Mouse (Mus musculus): ENCODE measurements around the gene 9330182L06Rik. TPM values are rescaled to one million over a fixed set of nuclear protein-coding genes. Genes with fewer than 3 reads are reported as not detected.

Gene 9330182L06Rik
- polyA plus RNA-seq, 1 experiment from 2014 or later: 12.4 TPM

- H3K4me1 ChIP-seq (replicated peaks; ENCODE audit: control insufficient read depth, insufficient read depth, low read length): no peaks in the 10 kb centered on the region
- WGBS: 86% methylated on average over 5 of the region's 5 CpGs
- no peak overlapping the region for H3K4me2 ChIP-seq (replicated peaks; ENCODE audit: low read depth, low read length)
- DNase-seq (ENCODE audit: low spot score): no peak
- no peak overlapping the region for H3K27ac ChIP-seq (ENCODE audit: low read depth, low read length)
- no peak overlapping the region for H3K9ac ChIP-seq (ENCODE audit: low read depth, low read length)
- H3K36me3 ChIP-seq (ENCODE audit: control insufficient read depth, insufficient read depth, low read length): no peaks in the 10 kb centered on the region
- no peak overlapping the region for H3K4me3 ChIP-seq (ENCODE audit: low read depth, low read length)
- no peaks in the 10 kb centered on the region for H3K27me3 ChIP-seq (ENCODE audit: control insufficient read depth, insufficient read depth, low read length)
- no peaks in the 10 kb centered on the region for H3K9me3 ChIP-seq (ENCODE audit: control insufficient read depth, low read length)
- ATAC-seq (ENCODE audit: low FRiP score): no peak
Measured at GRCm38 (mm10) chr5:9352163-9352562, 86.2 kb downstream of the 9330182L06Rik start.

DNA sequence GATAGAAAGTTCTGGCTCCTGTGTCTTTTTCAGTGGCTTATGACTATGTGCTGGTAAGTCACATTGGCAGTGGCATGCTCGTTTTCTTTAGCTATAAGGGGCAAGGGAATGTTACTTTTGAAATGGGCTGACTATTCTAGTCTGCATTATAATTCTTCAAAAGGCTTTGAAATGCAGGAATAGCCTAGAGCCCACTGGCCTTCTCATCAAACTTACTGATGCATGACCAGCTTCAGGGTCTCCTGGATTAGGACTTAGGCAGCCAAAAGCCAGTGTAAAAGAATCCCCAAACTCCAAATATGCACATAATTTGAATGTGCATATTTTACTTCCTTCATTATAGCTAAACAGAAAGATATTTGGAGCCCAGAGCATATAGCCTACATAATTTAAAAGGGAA, 86.7 kb downstream of the 9330182L06Rik start:
- no peaks in the 10 kb centered on the region for H3K27me3 ChIP-seq (ENCODE audit: control insufficient read depth, insufficient read depth, low read length)
- no peaks in the 10 kb centered on the region for H3K4me1 ChIP-seq (replicated peaks; ENCODE audit: control insufficient read depth, insufficient read depth, low read length)
- WGBS: 48% methylated on average over 1 of the region's 1 CpGs
- H3K4me3 ChIP-seq (ENCODE audit: low read depth, low read length): no peak overlapping the region
- ATAC-seq (ENCODE audit: low FRiP score): no peak
- H3K36me3 ChIP-seq (ENCODE audit: control insufficient read depth, insufficient read depth, low read length): no peaks in the 10 kb centered on the region
- no peak overlapping the region for H3K9ac ChIP-seq (ENCODE audit: low read depth, low read length)
- H3K9me3 ChIP-seq (ENCODE audit: control insufficient read depth, low read length): no peaks in the 10 kb centered on the region
- no peak for DNase-seq (ENCODE audit: low spot score)
- no peak overlapping the region for H3K4me2 ChIP-seq (replicated peaks; ENCODE audit: low read depth, low read length)
- no peak overlapping the region for H3K27ac ChIP-seq (ENCODE audit: low read depth, low read length)

DNA sequence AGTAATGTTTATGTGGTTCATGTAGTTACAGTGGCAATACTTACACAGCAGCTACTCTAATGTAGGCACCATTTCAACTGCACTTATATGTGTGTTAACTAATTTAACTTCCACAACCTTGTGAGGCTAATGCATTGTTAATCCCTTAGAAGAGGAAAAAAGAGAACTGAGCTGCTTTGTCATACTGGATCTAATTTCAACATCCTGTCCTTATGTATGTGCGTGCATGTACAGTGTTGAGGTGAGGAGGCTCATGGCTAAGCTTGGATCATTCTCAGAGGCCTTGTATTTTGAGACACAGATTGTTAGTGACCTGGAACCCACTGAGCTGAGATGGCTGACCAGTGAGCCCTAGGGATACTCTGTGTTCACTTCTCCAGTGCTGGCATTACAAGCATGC, 88.3 kb downstream of the 9330182L06Rik start:
- no peak overlapping the region for H3K4me2 ChIP-seq (replicated peaks; ENCODE audit: low read depth, low read length)
- H3K27ac ChIP-seq (ENCODE audit: low read depth, low read length): no peak overlapping the region
- WGBS: 90% methylated on average over 1 of the region's 1 CpGs
- H3K27me3 ChIP-seq (ENCODE audit: control insufficient read depth, insufficient read depth, low read length): no peaks in the 10 kb centered on the region
- H3K9ac ChIP-seq (ENCODE audit: low read depth, low read length): no peak overlapping the region
- no peaks in the 10 kb centered on the region for H3K4me1 ChIP-seq (replicated peaks; ENCODE audit: control insufficient read depth, insufficient read depth, low read length)
- H3K4me3 ChIP-seq (ENCODE audit: low read depth, low read length): no peak overlapping the region
- no peak for ATAC-seq (ENCODE audit: low FRiP score)
- DNase-seq (ENCODE audit: low spot score): no peak
- no peaks in the 10 kb centered on the region for H3K9me3 ChIP-seq (ENCODE audit: control insufficient read depth, low read length)
- no peaks in the 10 kb centered on the region for H3K36me3 ChIP-seq (ENCODE audit: control insufficient read depth, insufficient read depth, low read length)

- H3K4me1 ChIP-seq (replicated peaks; ENCODE audit: control insufficient read depth, insufficient read depth, low read length): no peaks in the 10 kb centered on the region
- no peaks in the 10 kb centered on the region for H3K36me3 ChIP-seq (ENCODE audit: control insufficient read depth, insufficient read depth, low read length)
Measured at GRCm38 (mm10) chr5:9358076-9358475, 92.2 kb downstream of the 9330182L06Rik start.

GRCm38 (mm10) chr5:9361982-9362661, 96.2 kb downstream of the 9330182L06Rik start:
- Histone ChIP-seq H3K4me1 (replicated peaks; ENCODE audit: control insufficient read depth, insufficient read depth, low read length) (no peaks in the 10 kb centered on the region), H3K9me3 (ENCODE audit: control insufficient read depth, low read length) (no peaks in the 10 kb centered on the region), H3K4me3 (ENCODE audit: low read depth, low read length) (no peak overlapping the region), H3K27me3 (ENCODE audit: control insufficient read depth, insufficient read depth, low read length) (no peaks in the 10 kb centered on the region), H3K36me3 (ENCODE audit: control insufficient read depth, insufficient read depth, low read length) (no peaks in the 10 kb centered on the region), H3K9ac (ENCODE audit: low read depth, low read length) (no peak overlapping the region), H3K4me2 (replicated peaks; ENCODE audit: low read depth, low read length) (no peak overlapping the region), H3K27ac (ENCODE audit: low read depth, low read length) (no peak overlapping the region)
- ATAC-seq (ENCODE audit: low FRiP score) (no peak), DNase-seq (ENCODE audit: low spot score) (no peak)
- WGBS: 86% methylated on average over 7 of the region's 7 CpGs

More at GRCm38 (mm10) chr5:9358076-9358475, 92.2 kb downstream of the 9330182L06Rik start:
- Histone ChIP-seq H3K9me3 (ENCODE audit: control insufficient read depth, low read length) (no peaks in the 10 kb centered on the region), H3K4me3 (ENCODE audit: low read depth, low read length) (no peak overlapping the region), H3K27me3 (ENCODE audit: control insufficient read depth, insufficient read depth, low read length) (no peaks in the 10 kb centered on the region), H3K27ac (ENCODE audit: low read depth, low read length) (peak overlapping the region; percentile 71), H3K4me2 (replicated peaks; ENCODE audit: low read depth, low read length) (no peak overlapping the region), H3K9ac (ENCODE audit: low read depth, low read length) (no peak overlapping the region)
- WGBS: 54% methylated on average over 2 of the region's 2 CpGs
- ATAC-seq (ENCODE audit: low FRiP score) (peak; percentile 74), DNase-seq (ENCODE audit: low spot score) (peak; percentile 7)

GRCm38 (mm10) chr5:9364937-9365336, 99.0 kb downstream of the 9330182L06Rik start:
- Histone ChIP-seq H3K4me1 (replicated peaks; ENCODE audit: control insufficient read depth, insufficient read depth, low read length) (no peaks in the 10 kb centered on the region), H3K9ac (ENCODE audit: low read depth, low read length) (no peak overlapping the region), H3K36me3 (ENCODE audit: control insufficient read depth, insufficient read depth, low read length) (no peaks in the 10 kb centered on the region), H3K4me3 (ENCODE audit: low read depth, low read length) (no peak overlapping the region), H3K4me2 (replicated peaks; ENCODE audit: low read depth, low read length) (no peak overlapping the region), H3K27me3 (ENCODE audit: control insufficient read depth, insufficient read depth, low read length) (no peaks in the 10 kb centered on the region), H3K9me3 (ENCODE audit: control insufficient read depth, low read length) (no peaks in the 10 kb centered on the region), H3K27ac (ENCODE audit: low read depth, low read length) (no peak overlapping the region)
- no peak for DNase-seq (ENCODE audit: low spot score)
- no peak for ATAC-seq (ENCODE audit: low FRiP score)
- 75% methylated on average over 1 of the region's 1 CpGs for WGBS

DNA sequence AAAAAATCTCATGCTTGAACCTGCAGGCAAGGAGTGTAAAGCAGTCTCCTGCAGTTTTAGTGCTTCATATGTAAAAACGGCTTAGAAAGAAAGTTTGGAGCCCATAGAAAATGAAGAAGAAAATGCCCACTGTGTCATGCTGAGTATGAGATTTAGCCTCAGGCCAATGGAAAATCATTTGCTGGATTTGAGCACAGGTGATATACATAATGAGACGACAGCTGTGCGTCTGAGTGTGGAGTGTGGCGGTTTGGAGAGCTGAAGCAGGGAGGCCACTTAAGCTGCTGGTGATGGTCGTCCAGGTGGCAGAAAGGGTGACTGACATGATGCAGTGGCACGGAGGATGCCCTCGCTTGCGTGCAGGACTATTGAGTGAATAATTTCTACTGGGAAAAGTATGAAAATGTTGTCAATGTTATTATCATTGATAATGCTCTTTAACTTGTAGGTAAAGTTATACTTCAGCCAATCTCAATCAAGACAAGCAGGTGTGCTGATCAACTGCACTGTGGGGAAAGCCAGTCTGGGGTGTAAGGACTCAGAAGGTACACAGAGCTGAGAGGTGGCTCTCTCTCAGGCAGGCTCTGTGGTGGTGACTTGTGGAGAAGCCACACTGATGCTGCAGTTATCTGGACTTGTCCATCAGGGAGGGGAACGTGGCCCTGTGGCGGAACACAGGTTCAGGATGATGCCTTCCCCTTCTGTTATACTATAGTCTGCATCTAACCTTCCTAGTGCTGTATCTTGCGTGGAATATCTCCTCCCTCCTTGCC, 102.2 kb downstream of the 9330182L06Rik start:
- no peaks in the 10 kb centered on the region for H3K36me3 ChIP-seq (ENCODE audit: control insufficient read depth, insufficient read depth, low read length)
- ATAC-seq (ENCODE audit: low FRiP score): no peak
- no peaks in the 10 kb centered on the region for H3K9me3 ChIP-seq (ENCODE audit: control insufficient read depth, low read length)
- H3K9ac ChIP-seq (ENCODE audit: low read depth, low read length): no peak overlapping the region
- no peaks in the 10 kb centered on the region for H3K4me1 ChIP-seq (replicated peaks; ENCODE audit: control insufficient read depth, insufficient read depth, low read length)
- H3K27ac ChIP-seq (ENCODE audit: low read depth, low read length): no peak overlapping the region
- 75% methylated on average over 11 of the region's 11 CpGs for WGBS
- H3K27me3 ChIP-seq (ENCODE audit: control insufficient read depth, insufficient read depth, low read length): no peaks in the 10 kb centered on the region
- H3K4me2 ChIP-seq (replicated peaks; ENCODE audit: low read depth, low read length): no peak overlapping the region
- no peak overlapping the region for H3K4me3 ChIP-seq (ENCODE audit: low read depth, low read length)
- DNase-seq (ENCODE audit: low spot score): no peak

DNA sequence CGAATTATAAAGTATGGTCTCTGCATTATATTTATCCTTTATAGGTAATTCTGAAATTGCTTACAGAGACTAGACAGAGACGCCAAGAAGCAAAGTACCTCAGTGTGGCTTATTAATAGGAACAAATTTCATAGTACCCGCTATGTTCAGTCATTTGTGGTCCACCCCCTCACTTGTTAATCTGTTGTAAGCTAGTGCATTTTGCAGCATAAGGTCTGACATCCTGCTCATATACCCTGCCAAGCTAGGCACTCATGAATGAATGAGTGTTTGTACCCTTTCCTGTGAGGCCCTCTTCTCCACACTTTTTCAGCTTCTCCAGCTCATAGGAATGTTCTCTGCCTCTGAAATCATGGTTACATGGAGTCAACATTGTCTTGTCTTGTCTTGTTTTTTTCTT, 105.2 kb downstream of the 9330182L06Rik start:
- H3K4me2 ChIP-seq (replicated peaks; ENCODE audit: low read depth, low read length): no peak overlapping the region
- no peaks in the 10 kb centered on the region for H3K36me3 ChIP-seq (ENCODE audit: control insufficient read depth, insufficient read depth, low read length)
- H3K4me1 ChIP-seq (replicated peaks; ENCODE audit: control insufficient read depth, insufficient read depth, low read length): no peaks in the 10 kb centered on the region
- DNase-seq (ENCODE audit: low spot score): no peak
- no peak for ATAC-seq (ENCODE audit: low FRiP score)
- whole genome bisulfite sequencing: 91% methylated on average over 3 of the region's 3 CpGs
- no peak overlapping the region for H3K9ac ChIP-seq (ENCODE audit: low read depth, low read length)
- H3K27me3 ChIP-seq (ENCODE audit: control insufficient read depth, insufficient read depth, low read length): no peaks in the 10 kb centered on the region
- no peak overlapping the region for H3K27ac ChIP-seq (ENCODE audit: low read depth, low read length)
- H3K4me3 ChIP-seq (ENCODE audit: low read depth, low read length): no peak overlapping the region
- no peaks in the 10 kb centered on the region for H3K9me3 ChIP-seq (ENCODE audit: control insufficient read depth, low read length)

- no peaks in the 10 kb centered on the region for H3K4me1 ChIP-seq (replicated peaks; ENCODE audit: control insufficient read depth, insufficient read depth, low read length)
- no peaks in the 10 kb centered on the region for H3K27me3 ChIP-seq (ENCODE audit: control insufficient read depth, insufficient read depth, low read length)
- no peaks in the 10 kb centered on the region for H3K9me3 ChIP-seq (ENCODE audit: control insufficient read depth, low read length)
- 90% methylated on average over 4 of the region's 4 CpGs for WGBS
- DNase-seq (ENCODE audit: low spot score) (no peak), ATAC-seq (ENCODE audit: low FRiP score) (no peak)
- H3K4me2 ChIP-seq (replicated peaks; ENCODE audit: low read depth, low read length): no peak overlapping the region
- H3K36me3 ChIP-seq (ENCODE audit: control insufficient read depth, insufficient read depth, low read length): no peaks in the 10 kb centered on the region
- no peak overlapping the region for H3K4me3 ChIP-seq (ENCODE audit: low read depth, low read length)
- no peak overlapping the region for H3K9ac ChIP-seq (ENCODE audit: low read depth, low read length)
- H3K27ac ChIP-seq (ENCODE audit: low read depth, low read length): no peak overlapping the region
Measured at GRCm38 (mm10) chr5:9373341-9373740, 107.4 kb downstream of the 9330182L06Rik start.

Measured in hindbrain, embryonic 11.5 days (tissue).